Mouse (Mus musculus) hindbrain, embryonic 10.5 days (tissue): ENCODE data around the gene Hgd. TPM values are rescaled to one million over a fixed set of nuclear protein-coding genes. Genes with fewer than 3 reads are reported as not detected.
A peak's percentile ranks its signal among the peaks of the same experiment; 100 is the strongest.

Source experiments
- DNase-seq: peaks from one replicate; pipeline ENCODE4 v3.0.0-alpha.2; 2017; ENCODE audit warnings: low spot score
- H3K27ac ChIP-seq: fragments of 300-500 bp; sonication (generic); 2 replicates; pipeline ENCODE4 v1.5.1; 2016; ENCODE audit warnings: mild to moderate bottlenecking, moderate library complexity
- H3K27me3 ChIP-seq: fragments of 300-500 bp; sonication (generic); 2 replicates; pipeline ENCODE4 v1.6.1; 2016; ENCODE audit warnings: mild to moderate bottlenecking; ENCODE audit not compliant: poor library complexity, insufficient read depth, severe bottlenecking
- H3K36me3 ChIP-seq: fragments of 300-500 bp; sonication (generic); 2 replicates; pipeline ENCODE4 v1.6.1; 2016; ENCODE audit warnings: mild to moderate bottlenecking, moderate library complexity
- H3K4me1 ChIP-seq: fragments of 300-500 bp; sonication (generic); replicated peaks from 2 replicates; pipeline ENCODE4 v1.6.1; 2016; ENCODE audit warnings: mild to moderate bottlenecking
- H3K4me3 ChIP-seq: fragments of 300-500 bp; sonication (generic); 2 replicates; pipeline ENCODE4 v1.5.1; 2016; ENCODE audit warnings: mild to moderate bottlenecking, moderate library complexity
- H3K9me3 ChIP-seq: fragments of 300-500 bp; sonication (generic); 2 replicates; pipeline ENCODE4 v1.6.1; 2016; ENCODE audit warnings: mild to moderate bottlenecking, moderate library complexity
- WGBS: fragments of 180-500 bp; shearing (Covaris S2); methylation state at CpG from one replicate; pipeline ENCODE4 v1.1.7; 2016; 5-methylcytosine and 5-hydroxymethylcytosine counted together
- polyA plus RNA-seq: library from polyadenylated mRNA; unstranded; fragments of >200 nt; fragmentation: Nextera tagmentation; extraction: Ambion mirVana; gene quantifications from 2 replicates; pipeline ENCODE4 v1.2.1, GENCODE M21; 2016

Hgd gene
- polyA plus RNA-seq, 1 experiment from 2014 or later = not detected

GRCm38 (mm10) chr16:37584218-37585035, 4.5 kb downstream of the Hgd start:
- DNase-seq = peak; percentile 86
- WGBS = 3% methylated on average over 25 of the region's 25 CpGs

DNA sequence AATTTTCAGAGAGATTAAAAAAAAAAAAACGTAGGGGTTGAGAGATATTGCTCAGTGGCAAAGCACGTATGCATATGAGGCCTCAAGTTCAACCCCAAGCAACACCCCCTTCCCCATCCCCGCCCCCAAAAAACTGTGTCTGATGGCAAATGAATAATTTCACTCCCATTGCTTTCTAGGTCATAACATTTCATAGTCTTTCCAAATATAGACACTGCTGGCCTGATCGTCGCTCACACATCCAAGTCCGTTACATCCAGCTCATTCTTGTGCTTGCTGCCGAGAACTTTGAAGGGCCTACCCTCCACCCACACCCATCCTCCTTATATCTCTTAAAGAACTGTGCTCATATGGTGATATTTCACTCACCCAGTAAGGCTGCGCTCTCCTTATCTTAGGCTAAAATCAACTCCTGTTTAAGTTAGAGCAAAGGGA, 5.2 kb downstream of the Hgd start:
- no peak for DNase-seq
- WGBS = 53% methylated on average over 8 of the region's 8 CpGs
- Histone ChIP-seq H3K4me3 (peak overlapping the region; percentile 45; the same call in 1 of the 2 replicates), H3K27ac (peak overlapping the region; percentile 91), H3K27me3 (no peaks in the 10 kb centered on the region), H3K36me3 (no peaks in the 10 kb centered on the region), H3K9me3 (no peaks in the 10 kb centered on the region), H3K4me1 (peaks cover 49% of the 10 kb centered on the region)

More at GRCm38 (mm10) chr16:37584218-37585035, 4.5 kb downstream of the Hgd start:
- Histone ChIP-seq H3K4me1 (peaks cover 49% of the 10 kb centered on the region), H3K27ac (peak overlapping the region; percentile 91), H3K36me3 (no peaks in the 10 kb centered on the region), H3K4me3 (peak overlapping the region; percentile 45), H3K9me3 (no peaks in the 10 kb centered on the region), H3K27me3 (no peaks in the 10 kb centered on the region)

DNA sequence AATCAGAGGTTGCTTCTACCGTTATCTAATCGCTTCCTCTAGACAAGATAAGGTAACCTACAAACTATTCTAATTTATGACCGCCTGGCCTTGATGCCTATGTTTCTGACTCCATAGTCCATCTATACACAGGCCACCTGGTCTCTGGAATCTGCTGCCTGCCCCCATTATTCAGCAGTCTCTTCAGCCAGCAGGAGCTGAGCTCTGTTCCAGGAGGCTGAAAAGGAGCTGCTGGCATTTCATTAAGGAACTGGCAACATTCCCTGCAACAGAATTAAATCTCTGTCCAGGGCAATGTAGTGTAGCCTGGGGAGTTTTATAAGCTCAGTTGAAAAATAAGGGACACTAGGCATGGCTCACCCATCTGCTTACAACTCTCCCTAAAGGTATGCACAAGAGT, 11.0 kb downstream of the Hgd start:
- peaks cover 3% of the 10 kb centered on the region; the same call in 1 of the 2 replicates for H3K4me1 ChIP-seq
- 94% methylated on average over 3 of the region's 3 CpGs for WGBS
- H3K27ac ChIP-seq = no peak overlapping the region
- H3K9me3 ChIP-seq = no peaks in the 10 kb centered on the region
- DNase-seq = no peak
- H3K27me3 ChIP-seq = no peaks in the 10 kb centered on the region
- H3K4me3 ChIP-seq = no peak overlapping the region
- H3K36me3 ChIP-seq = no peaks in the 10 kb centered on the region

DNA sequence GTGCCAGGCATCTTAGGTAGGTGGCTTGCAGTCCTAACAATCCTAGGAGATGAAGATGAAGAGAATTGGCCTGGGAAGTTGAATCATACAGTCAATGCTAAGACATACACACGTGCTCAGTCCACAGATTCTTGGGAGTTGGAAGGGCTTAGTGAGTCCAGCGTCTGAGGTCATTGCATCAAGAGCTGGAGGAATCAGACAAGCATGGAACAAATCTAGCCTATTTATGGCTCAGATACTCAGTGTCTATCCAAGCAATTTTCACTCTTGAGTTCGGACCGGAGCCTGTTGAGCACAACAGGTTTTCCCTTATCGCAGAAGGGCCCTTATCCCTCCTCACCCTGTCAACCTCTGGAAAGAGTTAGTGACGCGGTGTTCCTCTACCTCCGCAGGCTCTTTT, 11.6 kb downstream of the Hgd start:
- no peaks in the 10 kb centered on the region for H3K27me3 ChIP-seq
- H3K4me1 ChIP-seq = 0 out of 2 replicates have a peak, but pooled peaks cover 2% of the 10 kb centered on the region
- no peak overlapping the region for H3K4me3 ChIP-seq
- WGBS = 90% methylated on average over 8 of the region's 8 CpGs
- no peak for DNase-seq
- H3K9me3 ChIP-seq = no peaks in the 10 kb centered on the region
- H3K27ac ChIP-seq = no peak overlapping the region
- H3K36me3 ChIP-seq = no peaks in the 10 kb centered on the region

- 87% methylated on average over 5 of the region's 5 CpGs for WGBS
- H3K4me1 ChIP-seq = no peaks in the 10 kb centered on the region
- no peak overlapping the region for H3K27ac ChIP-seq
- no peak for DNase-seq
- no peaks in the 10 kb centered on the region for H3K9me3 ChIP-seq
- H3K4me3 ChIP-seq = no peak overlapping the region
- H3K36me3 ChIP-seq = no peaks in the 10 kb centered on the region
- no peaks in the 10 kb centered on the region for H3K27me3 ChIP-seq
Measured at GRCm38 (mm10) chr16:37597412-37597811, 17.5 kb downstream of the Hgd start.

- 94% methylated on average over 7 of the region's 7 CpGs for WGBS
- Histone ChIP-seq H3K4me3 (no peak overlapping the region), H3K27me3 (no peaks in the 10 kb centered on the region), H3K4me1 (no peaks in the 10 kb centered on the region), H3K9me3 (no peaks in the 10 kb centered on the region), H3K36me3 (no peaks in the 10 kb centered on the region), H3K27ac (no peak overlapping the region)
- DNase-seq = no peak
Measured at GRCm38 (mm10) chr16:37598463-37598862, 18.5 kb downstream of the Hgd start.

GRCm38 (mm10) chr16:37599326-37599725, 19.4 kb downstream of the Hgd start:
- no peaks in the 10 kb centered on the region for H3K4me1 ChIP-seq
- H3K27me3 ChIP-seq = no peaks in the 10 kb centered on the region
- H3K4me3 ChIP-seq = no peak overlapping the region
- no peaks in the 10 kb centered on the region for H3K36me3 ChIP-seq
- no peaks in the 10 kb centered on the region for H3K9me3 ChIP-seq
- DNase-seq = no peak
- no peak overlapping the region for H3K27ac ChIP-seq
- WGBS = 78% methylated on average over 3 of the region's 3 CpGs

DNA sequence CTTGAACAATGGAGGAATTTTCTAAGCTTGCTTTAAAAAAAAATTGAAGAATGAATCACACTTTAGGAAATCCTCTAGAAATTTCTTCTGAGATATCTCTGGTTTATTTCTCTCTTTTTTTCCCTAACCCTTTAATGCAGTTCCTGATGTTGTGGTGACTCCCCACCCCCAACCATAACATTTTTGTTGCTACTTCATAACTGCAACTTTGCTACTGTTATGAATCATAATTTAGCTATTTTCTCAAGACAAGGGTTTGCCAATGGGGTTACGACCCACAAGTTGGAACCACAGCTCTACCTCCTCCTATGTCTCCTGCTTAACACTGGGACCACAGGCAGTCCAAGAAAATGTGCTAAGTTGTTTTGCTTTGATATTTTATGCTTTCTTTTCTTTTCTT, 23.5 kb downstream of the Hgd start:
- Histone ChIP-seq H3K27ac (no peak overlapping the region), H3K4me3 (no peak overlapping the region), H3K27me3 (no peaks in the 10 kb centered on the region), H3K9me3 (no peaks in the 10 kb centered on the region), H3K36me3 (no peaks in the 10 kb centered on the region), H3K4me1 (peaks cover 6% of the 10 kb centered on the region; the same call in 1 of the 2 replicates)
- DNase-seq = no peak
- WGBS = 96% methylated on average over 1 of the region's 1 CpGs

- no peak for DNase-seq
- no peaks in the 10 kb centered on the region for H3K36me3 ChIP-seq
- H3K4me3 ChIP-seq = no peak overlapping the region
- no peaks in the 10 kb centered on the region for H3K27me3 ChIP-seq
- H3K4me1 ChIP-seq = peaks cover 9% of the 10 kb centered on the region; the same call in 1 of the 2 replicates
- 92% methylated on average over 6 of the region's 6 CpGs for WGBS
- no peaks in the 10 kb centered on the region for H3K9me3 ChIP-seq
- H3K27ac ChIP-seq = no peak overlapping the region
Measured at GRCm38 (mm10) chr16:37604243-37604642, 24.3 kb downstream of the Hgd start.

- Histone ChIP-seq H3K27ac (no peak overlapping the region), H3K36me3 (no peaks in the 10 kb centered on the region), H3K9me3 (no peaks in the 10 kb centered on the region), H3K4me1 (peaks cover 20% of the 10 kb centered on the region; the same call in 1 of the 2 replicates), H3K4me3 (no peak overlapping the region), H3K27me3 (no peaks in the 10 kb centered on the region)
- WGBS = 85% methylated on average over 8 of the region's 8 CpGs
- DNase-seq = no peak
Measured at GRCm38 (mm10) chr16:37610333-37610732, 30.4 kb downstream of the Hgd start.

DNA sequence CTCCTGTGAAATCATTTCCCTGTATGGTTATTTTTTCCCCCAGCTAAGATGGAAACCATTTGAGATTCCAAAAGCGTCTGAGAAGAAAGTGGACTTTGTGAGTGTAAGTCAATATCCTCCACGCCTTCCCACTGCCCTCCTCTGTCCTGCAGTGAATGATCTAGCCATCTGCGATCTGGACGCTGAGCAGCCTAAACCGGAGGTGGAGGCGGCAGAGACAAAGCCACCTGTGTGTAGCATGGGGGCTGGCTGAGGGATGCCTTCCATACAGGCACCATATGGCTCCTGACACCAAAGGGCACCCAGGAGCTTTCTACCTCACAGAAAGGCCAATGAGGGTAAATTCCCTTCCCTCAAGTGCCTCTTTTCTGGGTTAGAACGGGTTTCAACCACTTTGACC, 31.1 kb downstream of the Hgd start:
- H3K4me3 ChIP-seq = no peak overlapping the region
- H3K36me3 ChIP-seq = no peaks in the 10 kb centered on the region
- 78% methylated on average over 7 of the region's 7 CpGs for WGBS
- H3K27ac ChIP-seq = no peak overlapping the region
- H3K27me3 ChIP-seq = no peaks in the 10 kb centered on the region
- H3K9me3 ChIP-seq = no peaks in the 10 kb centered on the region
- peaks cover 20% of the 10 kb centered on the region; the same call in 1 of the 2 replicates for H3K4me1 ChIP-seq
- DNase-seq = peak; percentile 14

DNA sequence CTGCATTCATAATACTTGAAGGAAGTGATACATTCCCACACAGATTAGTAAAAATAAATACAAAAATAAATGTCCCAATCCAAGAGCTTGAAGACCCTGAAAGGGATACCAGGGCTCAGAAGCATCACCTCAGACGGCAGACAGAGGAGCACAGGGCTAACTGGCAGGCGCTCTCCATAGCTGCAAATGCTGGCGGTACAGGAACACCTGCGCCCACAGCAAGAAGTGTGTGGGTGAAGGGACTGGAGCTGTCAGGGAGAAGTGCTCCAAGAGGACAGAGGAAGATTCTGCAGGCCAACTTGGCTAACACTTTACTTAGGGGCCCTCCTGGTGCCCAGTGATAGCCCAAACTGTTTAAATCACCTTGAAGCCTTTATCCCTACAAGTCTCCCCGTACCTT, 32.1 kb downstream of the Hgd start:
- Histone ChIP-seq H3K9me3 (no peaks in the 10 kb centered on the region), H3K36me3 (no peaks in the 10 kb centered on the region), H3K4me3 (no peak overlapping the region), H3K27ac (no peak overlapping the region), H3K27me3 (no peaks in the 10 kb centered on the region), H3K4me1 (peaks cover 20% of the 10 kb centered on the region; the same call in 1 of the 2 replicates)
- no peak for DNase-seq
- WGBS = 93% methylated on average over 5 of the region's 5 CpGs

- no peak for DNase-seq
- Histone ChIP-seq H3K9me3 (no peaks in the 10 kb centered on the region), H3K36me3 (no peaks in the 10 kb centered on the region), H3K4me3 (no peak overlapping the region), H3K4me1 (peaks cover 16% of the 10 kb centered on the region), H3K27me3 (no peaks in the 10 kb centered on the region), H3K27ac (no peak overlapping the region)
- 95% methylated on average over 9 of the region's 9 CpGs for WGBS
Measured at GRCm38 (mm10) chr16:37614540-37614939, 34.6 kb downstream of the Hgd start.
